Mouse (Mus musculus) heart, adult 2 months (tissue): ENCODE data around the gene Wfdc16. TPM values are rescaled to one million over a fixed set of nuclear protein-coding genes. Genes with fewer than 3 reads are reported as not detected.
A peak's percentile ranks its signal among the peaks of the same experiment; 100 is the strongest.
"Not testable (repeated sequence)": the region's sequence is repeated elsewhere in the genome, so short reads cannot be mapped to it uniquely, and the experiment has no call there.

Experiments used
- DNase-seq, 2 experiments: peaks; one replicate each; pipeline ENCODE4 v3.0.0; 2021
- H3K27ac ChIP-seq: fragments of 200-600 bp; 2 replicates; pipeline ENCODE4 v1.8.1; 2022
- H3K27me3 ChIP-seq: fragments of 200-500 bp; 2 replicates; pipeline ENCODE4 v1.6.1; 2012; ENCODE audit warnings: mild to moderate bottlenecking, low read length, inconsistent platforms, mixed read lengths; ENCODE audit not compliant: control insufficient read depth, insufficient read depth
- H3K36me3 ChIP-seq: fragments of 200-500 bp; 2 replicates; pipeline ENCODE4 v1.6.1; 2012; ENCODE audit warnings: low read length, inconsistent platforms; ENCODE audit not compliant: control insufficient read depth, insufficient read depth
- H3K4me1 ChIP-seq: fragments of 200-500 bp; 2 replicates; pipeline ENCODE4 v1.6.1; 2011; ENCODE audit warnings: low read length; ENCODE audit not compliant: control insufficient read depth, insufficient read depth
- H3K4me3 ChIP-seq: fragments of 200-600 bp; 2 replicates; pipeline ENCODE4 v1.8.1; 2022
- H3K79me2 ChIP-seq: fragments of 200-500 bp; replicated peaks from 2 replicates; pipeline ENCODE4 v1.6.1; 2012; ENCODE audit warnings: mild to moderate bottlenecking, inconsistent platforms, low read length, moderate library complexity, mixed read lengths; ENCODE audit not compliant: control insufficient read depth, insufficient read depth
- H3K9ac ChIP-seq: fragments of 200-500 bp; 2 replicates; pipeline ENCODE4 v1.6.1; 2012; ENCODE audit warnings: low read depth, mild to moderate bottlenecking, control low read depth, inconsistent platforms, low read length, mixed read lengths
- CTCF ChIP-seq: fragments of 200-600 bp; IDR thresholded peaks from 2 replicates; pipeline ENCODE4 v1.8.1; 2022; ENCODE audit warnings: antibody characterized with exemption, mild to moderate bottlenecking, moderate library complexity
- EP300 ChIP-seq: fragments of 200-500 bp; IDR thresholded peaks from 2 replicates; pipeline ENCODE4 v1.6.1; 2011; ENCODE audit warnings: low read depth, low read length, control low read depth; ENCODE audit not compliant: insufficient read depth
- POLR2A ChIP-seq: fragments of 200-500 bp; IDR thresholded peaks from 2 replicates; pipeline ENCODE4 v1.6.1; 2011; ENCODE audit warnings: mild to moderate bottlenecking, low read depth, low read length, control low read depth; ENCODE audit not compliant: insufficient read depth
- WGBS: fragments of 180-500 bp; shearing (Covaris S2); methylation state at CpG from one replicate; pipeline ENCODE4 v1.1.7; 2018; 5-methylcytosine and 5-hydroxymethylcytosine counted together
- intact Hi-C: fragments of 180-260 bp; cut with DNase I; formaldehyde crosslinking; loops from one replicate; pipeline ENCODE4 v1.15.1; 2025
- polyA plus RNA-seq: library from polyadenylated mRNA; depleted of rRNA; stranded (reverse); fragments of >200 nt; gene quantifications from 2 replicates; pipeline ENCODE4 v1.2.3, GENCODE M21; 2012
- total RNA-seq, 2 experiments: library from RNA; stranded (reverse); gene quantifications; 2 replicates each; pipeline ENCODE4 v1.2.3; 2021

Wfdc16 gene
- total and polyA plus RNA-seq, 3 experiments: not detected

- no peak overlapping the region for H3K27ac ChIP-seq
- no peaks in the 10 kb centered on the region for H3K36me3 ChIP-seq
- no peak for DNase-seq
- TF ChIP-seq POLR2A: no peak
- no peak for TF ChIP-seq CTCF
- no peak for TF ChIP-seq EP300
- H3K27me3 ChIP-seq: no peaks in the 10 kb centered on the region
- H3K4me1 ChIP-seq: no peaks in the 10 kb centered on the region
- H3K4me3 ChIP-seq: no peak overlapping the region
- intact Hi-C loops: no loop called here
- 60% methylated on average over 6 of the region's 6 CpGs for WGBS
- H3K9ac ChIP-seq: no peak overlapping the region
- no peaks in the 10 kb centered on the region for H3K79me2 ChIP-seq
These were observed 29.8 kb downstream of the Wfdc16 start for GRCm38 (mm10) chr2:164608781-164609180.

GRCm38 (mm10) chr2:164604411-164604810, 34.2 kb downstream of the Wfdc16 start:
- Histone ChIP-seq H3K27me3 (no peaks in the 10 kb centered on the region), H3K4me3 (no peak overlapping the region), H3K79me2 (no peaks in the 10 kb centered on the region), H3K4me1 (no peaks in the 10 kb centered on the region), H3K9ac (no peak overlapping the region), H3K36me3 (no peaks in the 10 kb centered on the region), H3K27ac (no peak overlapping the region)
- TF ChIP-seq EP300: no peak
- TF ChIP-seq CTCF: no peak
- TF ChIP-seq POLR2A: no peak
- intact Hi-C loops: no loop called here
- no peak for DNase-seq
- 78% methylated on average over 8 of the region's 8 CpGs for WGBS

GRCm38 (mm10) chr2:164603482-164603881, 35.1 kb downstream of the Wfdc16 start:
- no peak overlapping the region for H3K4me3 ChIP-seq
- WGBS: 90% methylated on average over 3 of the region's 3 CpGs
- no peaks in the 10 kb centered on the region for H3K4me1 ChIP-seq
- TF ChIP-seq CTCF: no peak
- TF ChIP-seq POLR2A: no peak
- no peak for TF ChIP-seq EP300
- intact Hi-C loops: no loop called here
- H3K36me3 ChIP-seq: no peaks in the 10 kb centered on the region
- H3K79me2 ChIP-seq: no peaks in the 10 kb centered on the region
- DNase-seq: no peak
- H3K27ac ChIP-seq: no peak overlapping the region
- no peaks in the 10 kb centered on the region for H3K27me3 ChIP-seq
- no peak overlapping the region for H3K9ac ChIP-seq

GRCm38 (mm10) chr2:164600179-164600578, 38.4 kb downstream of the Wfdc16 start:
- DNase-seq: no peak
- Histone ChIP-seq H3K79me2 (no peaks in the 10 kb centered on the region), H3K4me3 (no peak overlapping the region), H3K4me1 (no peaks in the 10 kb centered on the region), H3K27me3 (no peaks in the 10 kb centered on the region), H3K27ac (no peak overlapping the region), H3K36me3 (no peaks in the 10 kb centered on the region), H3K9ac (no peak overlapping the region)
- intact Hi-C loops: no loop called here
- WGBS: 63% methylated on average over 3 of the region's 3 CpGs
- no peak for TF ChIP-seq POLR2A
- peak; percentile 24 for TF ChIP-seq CTCF

GRCm38 (mm10) chr2:164593494-164593893, 45.1 kb downstream of the Wfdc16 start, which contains the start of gene Eppin:
Gene Eppin, minus strand, starts transcription at chr2:164593594.
- H3K27me3 ChIP-seq: no peaks in the 10 kb centered on the region
- DNase-seq: no peak
- H3K27ac ChIP-seq: no peak within 1 kb of the TSS
- no peaks in the 10 kb centered on the region for H3K79me2 ChIP-seq
- intact Hi-C loops: loop anchor here (2.0 kb wide), 1 partner anchor 201 kb away; no protein-coding TSS in a partner anchor
- H3K9ac ChIP-seq: no peak within 1 kb of the TSS
- no peaks in the 10 kb centered on the region for H3K36me3 ChIP-seq
- 54% methylated on average over 4 of the region's 4 CpGs for WGBS
- no peak for TF ChIP-seq EP300
- no peak for TF ChIP-seq POLR2A
- TF ChIP-seq CTCF: no peak
- no peak within 1 kb of the TSS for H3K4me3 ChIP-seq
- no peaks in the 10 kb centered on the region for H3K4me1 ChIP-seq

- Histone ChIP-seq H3K27me3 (no peaks in the 10 kb centered on the region), H3K4me1 (no peaks in the 10 kb centered on the region), H3K4me3 (no peak overlapping the region), H3K79me2 (no peaks in the 10 kb centered on the region; the same call in 1 of the 2 replicates), H3K9ac (no peak overlapping the region), H3K27ac (no peak overlapping the region), H3K36me3 (no peaks in the 10 kb centered on the region)
- TF ChIP-seq CTCF (peak; percentile 72), EP300 (no peak), POLR2A (no peak)
- no peak for DNase-seq
- 6% methylated on average over 4 of the region's 4 CpGs for WGBS
- intact Hi-C loops: loop anchor here (1.0 to 2.0 kb wide), 2 partner anchors 134 to 203 kb away; no protein-coding TSS in a partner anchor
These were observed 46.6 kb downstream of the Wfdc16 start for GRCm38 (mm10) chr2:164592014-164592413.

GRCm38 (mm10) chr2:164585025-164585725, 53.4 kb downstream of the Wfdc16 start, which contains the start of gene Wfdc6a:
Gene Wfdc6a, minus strand, starts transcription at chr2:164585447.
- H3K9ac ChIP-seq, H3K4me3 ChIP-seq, H3K27ac ChIP-seq, intact Hi-C loops, H3K4me1 ChIP-seq, H3K36me3 ChIP-seq, H3K79me2 ChIP-seq, H3K27me3 ChIP-seq: not testable (repeated sequence)
- 38% methylated on average over 13 of the region's 13 CpGs for WGBS
- peak; percentile 25 to 46 for DNase-seq
